Mouse (Mus musculus) cerebellum, adult 18-20 months (tissue): ENCODE results near the gene Tcte2.

ENCODE experiments used
- DNase-seq, 2 experiments: peaks; one replicate each; pipeline ENCODE4 v3.0.0; 2021

Gene Tcte2

DNA sequence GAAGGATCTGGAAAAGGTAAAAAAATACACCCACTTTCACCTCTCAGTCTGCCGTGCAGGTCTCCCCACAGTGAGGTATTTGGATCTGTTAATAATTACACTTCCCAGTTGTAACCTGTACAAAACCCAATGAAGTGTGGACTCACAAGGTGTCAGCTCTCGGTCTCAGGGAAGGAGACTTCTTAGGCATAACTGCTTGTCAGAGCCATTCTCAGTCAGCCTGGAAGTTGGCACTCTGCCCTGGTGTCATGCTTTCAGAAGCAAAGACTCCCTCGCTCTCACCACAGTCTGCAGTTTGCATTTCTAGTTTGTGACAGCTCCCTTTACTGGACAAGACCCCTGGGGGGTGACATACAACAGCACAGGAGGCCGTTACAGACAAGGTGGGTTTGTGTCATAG, 16.8 kb downstream of the Tcte2 start:
- peak; percentile 63 to 68 for DNase-seq

DNA sequence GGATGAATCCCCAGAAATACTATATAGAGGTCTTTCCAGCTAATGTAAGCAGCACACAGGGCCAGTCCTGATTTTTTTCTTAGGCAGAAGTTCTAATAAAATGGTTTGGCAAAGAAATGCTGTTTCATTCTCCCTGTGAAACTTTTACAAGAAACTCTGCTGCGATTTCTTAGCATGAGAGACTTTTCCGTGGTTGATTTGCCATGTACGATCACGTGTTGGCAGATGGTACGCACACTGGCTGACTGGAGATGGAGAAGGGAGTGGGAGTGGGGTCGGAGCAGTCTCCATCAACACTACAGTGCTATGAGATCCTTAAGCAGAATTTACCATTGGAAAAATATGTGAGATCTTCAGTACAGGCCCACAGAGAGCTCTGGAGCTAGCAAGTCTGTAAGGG, 17.4 kb downstream of the Tcte2 start:
- DNase-seq = no peak

DNA sequence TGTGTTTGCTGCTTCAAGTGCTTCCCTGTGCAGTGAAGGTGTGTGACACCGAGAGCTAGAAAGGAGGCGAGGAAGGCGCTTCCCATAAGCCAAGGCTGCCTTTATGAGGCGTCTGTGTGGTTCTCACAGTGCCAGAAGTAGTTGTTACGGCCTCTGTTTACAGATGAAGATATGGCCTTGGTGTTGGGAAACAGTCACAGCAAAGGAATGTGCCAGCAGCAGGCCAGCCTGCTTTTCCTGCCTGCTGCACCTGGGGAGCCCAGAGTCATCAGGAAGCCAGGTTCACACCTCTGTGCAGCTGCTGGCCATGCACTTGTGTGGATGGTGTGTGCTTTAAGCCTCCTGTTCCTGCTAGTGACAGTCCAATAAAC, 17.9 kb downstream of the Tcte2 start:
- no peak for DNase-seq

DNA sequence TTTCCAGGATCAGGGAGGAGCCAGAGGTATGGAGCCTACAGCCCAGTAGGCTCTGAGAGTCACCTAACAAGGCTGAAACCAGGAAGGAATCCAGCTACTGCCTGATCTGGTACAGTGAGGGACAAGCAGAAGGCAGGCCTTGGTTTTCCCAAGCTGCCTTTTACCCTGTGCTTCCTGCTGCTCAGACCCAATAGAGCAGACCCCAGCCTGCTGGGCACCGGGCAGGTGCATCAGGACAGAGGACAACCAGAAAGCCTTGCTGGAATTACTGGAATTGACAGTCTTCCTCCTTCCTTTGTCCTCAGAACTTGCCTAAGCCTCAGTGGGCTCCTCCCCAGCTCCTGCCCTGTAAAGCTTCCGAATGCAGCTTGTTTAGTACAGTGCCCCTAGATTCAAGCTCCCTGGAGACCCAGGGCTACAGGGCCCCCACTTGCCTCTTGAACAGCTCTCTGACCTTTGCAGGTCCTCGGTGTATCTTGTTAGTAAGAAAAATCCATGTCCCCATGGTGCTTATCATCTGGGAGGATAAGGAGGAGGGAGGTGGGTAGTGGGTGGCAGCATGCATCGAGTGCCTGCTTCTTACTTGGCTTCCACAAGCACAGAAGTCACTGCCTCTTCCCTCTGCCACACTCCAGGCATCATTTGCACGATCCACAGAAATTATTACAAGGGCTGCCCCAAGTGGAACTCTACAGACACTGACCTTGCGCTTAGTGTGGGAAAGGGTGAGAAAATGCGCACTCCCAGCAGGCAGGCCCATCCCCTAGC, 18.5 kb downstream of the Tcte2 start:
- DNase-seq = no peak

DNA sequence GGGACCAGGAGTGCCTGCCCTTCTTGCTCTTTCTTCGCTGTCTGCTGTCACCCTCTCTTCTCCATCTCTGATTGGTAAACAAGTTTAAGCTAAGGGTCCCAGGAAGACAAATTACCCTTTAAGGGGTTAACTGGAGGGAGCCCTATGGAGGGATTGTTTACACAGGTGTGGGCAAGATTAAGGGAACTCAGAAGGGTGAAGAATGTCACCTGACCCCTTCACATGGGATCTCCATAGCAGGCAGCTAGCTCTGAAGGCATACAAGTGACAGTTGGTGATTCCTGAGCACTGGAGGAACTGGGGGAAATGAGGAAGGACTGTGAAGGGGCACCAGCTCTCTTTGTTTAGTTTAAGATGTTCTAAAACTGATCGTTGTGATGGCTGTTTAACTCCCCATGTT, 19.3 kb downstream of the Tcte2 start:
- no peak for DNase-seq

DNA sequence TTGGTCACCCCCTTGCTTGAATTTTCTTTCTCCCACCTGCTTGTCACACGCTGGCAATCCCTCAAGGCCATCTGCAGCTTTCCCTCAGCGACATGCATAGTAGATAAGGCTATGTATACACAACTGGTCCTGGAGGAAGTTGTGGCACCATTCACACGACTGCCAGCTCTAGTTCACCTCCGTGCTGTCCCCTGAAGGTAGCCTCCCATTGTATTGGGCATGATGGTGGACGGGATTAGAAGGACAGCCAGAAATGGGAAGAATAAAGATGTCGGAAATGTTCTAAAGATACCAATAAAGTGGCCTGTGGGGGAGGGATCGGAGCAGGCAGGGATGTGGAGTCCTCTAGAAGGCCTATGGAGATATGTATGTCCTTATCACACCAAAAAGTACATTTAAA, 20.0 kb downstream of the Tcte2 start:
- DNase-seq = no peak

DNA sequence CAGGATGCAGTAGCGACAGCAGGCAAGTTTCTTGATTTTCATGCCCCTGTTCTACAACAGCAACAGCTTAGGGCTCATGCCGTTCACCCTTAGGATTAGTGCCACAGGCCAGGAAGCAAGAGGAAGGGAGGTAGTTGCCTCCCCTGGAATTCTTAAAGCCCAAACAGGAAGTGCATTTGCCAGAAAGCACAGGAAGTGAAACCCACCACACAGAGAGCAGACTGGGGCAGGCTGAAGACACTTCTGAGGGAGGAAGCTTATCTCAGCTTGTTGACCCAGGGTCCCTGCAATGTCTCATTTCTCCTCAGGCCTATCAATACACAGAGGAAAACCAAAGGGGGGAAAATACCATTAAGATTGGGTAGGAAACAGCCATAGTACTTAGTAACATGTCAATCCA, 20.8 kb downstream of the Tcte2 start:
- no peak for DNase-seq

DNA sequence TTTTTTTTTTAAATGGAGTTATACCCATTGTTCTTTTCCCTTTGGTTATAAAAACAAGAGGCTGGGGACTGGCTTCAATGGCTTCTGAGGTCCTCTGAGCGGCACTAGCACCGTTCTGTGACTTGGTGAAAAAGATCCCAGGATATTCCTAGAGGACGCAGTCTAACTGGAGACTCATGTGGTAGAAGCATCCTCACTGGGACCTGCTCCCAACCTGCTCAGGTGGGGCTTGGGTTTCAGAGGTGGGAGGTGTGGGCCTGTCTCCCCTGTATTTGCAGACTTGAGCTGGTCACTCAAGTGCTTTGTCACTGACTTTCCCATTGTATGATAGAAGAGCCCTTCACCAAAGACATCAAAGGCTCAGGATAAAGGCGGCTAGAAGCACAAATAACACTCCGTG, 21.6 kb downstream of the Tcte2 start:
- DNase-seq = no peak

DNA sequence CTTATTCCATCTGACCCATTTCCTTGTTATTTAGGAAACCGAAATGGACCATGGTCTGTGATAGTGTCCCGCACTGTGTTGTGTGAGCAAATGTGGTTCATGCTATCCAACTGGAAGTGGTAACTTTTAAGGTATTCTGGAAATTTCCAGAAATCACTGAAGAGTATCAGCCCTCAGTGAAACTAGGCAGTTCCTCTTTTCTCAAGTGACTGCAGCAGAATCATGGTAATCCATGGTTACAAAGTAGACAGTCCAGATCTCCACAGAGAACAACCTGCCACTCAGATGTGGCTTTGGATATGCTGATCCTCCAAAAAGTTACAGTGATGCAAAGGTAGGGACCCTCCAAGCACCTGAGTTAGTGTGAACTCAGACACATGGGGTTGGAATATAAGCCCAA, 22.7 kb downstream of the Tcte2 start:
- DNase-seq = no peak

DNA sequence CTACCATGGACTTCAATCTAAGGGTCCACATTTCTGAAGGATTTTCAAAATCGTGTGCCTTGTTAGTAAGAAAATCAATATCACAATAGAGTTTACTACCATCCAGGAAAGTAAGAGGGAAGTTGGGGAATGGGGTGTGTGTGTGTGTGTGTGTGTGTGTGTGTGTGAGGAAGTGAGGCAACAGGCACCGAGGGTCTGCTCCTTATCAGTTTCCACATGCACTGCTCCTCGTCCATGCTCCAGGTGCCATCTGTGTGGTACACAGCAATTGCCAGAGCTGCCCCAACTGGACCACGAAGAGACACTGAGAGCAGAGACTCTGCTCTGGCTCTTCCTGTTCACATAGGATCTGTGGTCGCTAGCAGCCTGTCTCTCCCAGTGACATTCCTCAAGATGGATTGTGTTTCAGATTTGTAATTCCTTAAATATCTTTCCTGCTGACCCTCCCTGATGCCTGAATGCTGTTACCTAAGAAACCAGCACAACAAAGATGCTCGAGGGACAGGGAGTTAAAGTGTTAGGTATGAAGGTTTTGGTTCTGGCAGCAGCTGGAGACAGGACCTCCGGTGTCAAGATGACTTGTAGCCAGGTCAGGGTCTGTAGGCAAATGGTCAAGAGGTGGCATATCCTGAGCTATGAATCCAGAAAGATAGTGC, 23.4 kb downstream of the Tcte2 start:
- no peak for DNase-seq

DNA sequence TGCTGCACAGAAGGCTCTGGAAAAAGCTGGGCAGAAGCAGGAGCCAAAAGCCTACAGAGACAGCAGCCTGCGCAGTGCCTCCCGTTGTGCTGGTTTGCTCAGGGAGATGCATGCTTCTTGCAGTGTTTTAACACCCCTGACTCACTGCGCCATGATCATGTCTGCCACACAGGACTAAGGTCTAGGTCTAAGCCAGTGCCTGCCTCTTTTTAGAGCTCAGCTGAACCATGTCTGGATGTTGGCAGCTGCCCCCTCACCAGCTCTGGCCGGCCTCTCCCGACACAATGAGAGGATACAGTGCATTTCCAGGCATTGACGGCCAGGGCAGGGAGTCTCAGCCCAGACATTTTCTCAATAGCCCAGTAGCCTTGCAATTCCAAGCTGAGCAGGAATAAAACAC, 24.3 kb downstream of the Tcte2 start:
- DNase-seq = peak; percentile 24 to 28

DNA sequence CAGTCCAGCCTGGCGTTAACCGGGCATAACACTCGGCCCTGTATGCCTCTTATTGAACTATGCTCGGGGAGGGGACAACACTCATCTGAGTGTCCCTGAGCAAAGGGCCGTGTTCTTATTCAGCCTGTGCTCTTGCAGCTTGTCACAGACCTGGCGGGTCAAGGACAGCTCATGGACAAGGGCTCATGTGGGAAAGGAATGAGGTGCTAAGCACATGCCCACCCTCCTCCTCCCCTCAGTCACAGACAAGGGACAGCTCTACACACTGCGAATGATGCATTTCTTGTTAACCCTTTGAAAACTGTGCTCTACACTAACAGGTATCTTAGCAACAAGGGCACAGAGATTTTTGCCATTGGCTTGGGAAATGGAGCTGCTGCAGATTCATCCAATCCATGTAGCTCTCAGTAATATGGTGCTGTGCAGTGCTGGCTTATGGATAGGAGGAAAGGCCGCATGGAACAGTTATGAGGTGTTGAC, 25.8 kb downstream of the Tcte2 start:
- DNase-seq = no peak

DNA sequence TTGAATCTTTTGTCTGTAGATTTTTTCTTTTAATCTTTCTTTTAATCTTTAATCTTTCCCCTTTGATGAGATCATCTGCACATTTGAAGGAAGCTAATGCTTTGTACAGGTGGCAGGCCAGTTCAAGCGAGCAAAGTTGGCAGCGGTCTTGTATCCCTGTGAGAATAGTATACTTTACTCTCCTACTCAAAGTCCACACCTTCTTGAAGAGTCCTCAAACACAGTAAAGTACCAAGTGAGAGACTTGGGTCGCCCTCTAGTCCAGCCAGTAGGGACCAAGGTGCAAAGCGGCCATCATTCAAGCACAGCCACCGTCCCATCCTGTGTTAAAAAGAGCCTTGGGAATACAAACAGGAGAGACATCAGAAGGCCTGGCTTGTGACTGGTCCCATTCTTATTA, 26.6 kb downstream of the Tcte2 start:
- DNase-seq = no peak

DNA sequence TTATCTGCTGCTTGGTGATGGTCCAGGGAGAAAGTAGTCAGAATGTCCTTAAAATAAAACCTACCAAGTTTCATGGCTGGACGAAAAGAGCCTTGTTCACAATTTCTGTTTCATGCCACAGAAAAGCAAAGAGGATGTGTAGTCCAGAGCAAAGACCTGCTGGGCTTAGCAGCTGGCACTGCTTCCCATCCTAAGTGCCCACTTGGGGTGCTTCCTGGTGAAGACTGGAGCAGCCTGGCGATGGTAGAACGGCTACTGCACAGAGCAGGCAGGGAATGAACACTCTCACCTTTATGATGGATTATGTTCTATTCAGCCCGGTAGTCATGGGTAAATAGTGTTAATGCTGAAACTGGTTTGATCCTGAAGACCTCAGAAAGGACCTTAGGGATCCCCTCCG, 27.7 kb downstream of the Tcte2 start:
- no peak for DNase-seq

DNA sequence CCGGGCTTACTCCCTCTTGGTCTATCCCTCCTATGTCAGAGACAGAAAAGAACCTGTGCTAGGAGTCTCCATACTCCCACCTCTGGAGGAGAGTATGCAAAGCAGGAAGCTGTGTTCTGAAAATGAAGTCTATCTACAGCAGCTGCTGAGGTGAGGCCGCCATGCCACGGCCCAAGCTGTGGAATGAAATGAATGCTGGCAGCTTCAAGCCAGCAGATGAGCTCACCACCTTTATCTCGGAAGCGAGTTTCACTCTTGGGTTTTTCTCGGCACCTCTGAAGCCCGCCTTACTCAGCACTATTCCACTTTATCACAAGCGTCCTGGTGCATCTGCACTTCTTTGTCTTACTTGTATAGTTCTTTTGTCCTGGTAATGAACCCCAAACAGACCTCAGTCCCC, 28.9 kb downstream of the Tcte2 start:
- no peak for DNase-seq

DNA sequence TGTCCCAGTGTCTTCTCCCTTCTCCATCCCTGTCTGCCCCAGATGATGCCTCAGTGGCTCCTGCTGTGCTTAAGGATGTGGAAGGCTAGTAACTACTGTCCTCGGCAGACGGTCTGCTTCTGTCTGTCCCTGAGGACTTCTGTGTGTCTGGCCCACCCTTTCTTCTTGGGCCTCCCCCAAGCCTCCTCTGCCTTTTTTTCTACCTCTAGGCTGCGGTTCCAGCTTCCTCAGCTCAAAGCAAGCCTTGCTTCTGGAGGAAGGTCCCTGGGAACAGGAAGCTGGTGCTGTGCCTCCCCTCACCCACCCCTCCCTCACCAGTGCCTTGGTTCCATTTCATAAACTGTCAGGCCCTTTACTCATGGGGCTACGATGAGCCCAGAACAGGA, 29.9 kb downstream of the Tcte2 start:
- DNase-seq = no peak

DNA sequence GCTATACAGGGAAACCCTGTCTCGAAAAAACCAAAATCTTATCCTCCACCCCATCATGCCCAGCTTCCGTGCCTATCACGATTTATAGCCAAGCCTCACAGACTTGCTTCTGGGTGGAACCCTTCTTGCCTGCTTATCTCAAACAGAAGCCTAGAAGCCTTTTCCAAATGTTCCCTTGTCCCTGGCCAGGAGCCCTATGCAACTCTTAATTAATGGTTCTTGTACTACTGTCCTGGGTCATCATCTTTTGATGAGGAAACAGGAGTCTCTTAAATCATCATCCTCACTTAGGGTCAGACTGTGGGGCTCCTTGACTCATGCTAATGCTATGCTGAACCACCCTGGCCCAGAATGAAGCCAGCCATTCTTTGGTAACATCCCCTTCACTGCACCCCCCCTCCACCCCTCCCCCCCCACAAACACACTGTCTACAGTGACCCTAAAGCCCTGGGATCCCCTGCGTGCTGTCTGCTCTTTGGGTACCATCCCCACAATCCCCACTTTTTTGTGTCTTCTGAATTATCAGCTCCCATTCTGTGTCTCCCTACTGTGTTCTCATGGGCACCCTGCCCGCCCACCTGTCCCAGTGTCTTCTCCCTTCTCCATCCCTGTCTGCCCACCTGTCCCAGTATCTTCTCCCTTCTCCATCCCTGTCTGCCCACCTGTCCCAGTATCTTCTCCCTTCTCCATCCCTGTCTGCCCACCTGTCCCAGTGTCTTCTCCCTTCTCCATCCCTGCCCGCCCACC, 30.5 kb downstream of the Tcte2 start:
- no peak for DNase-seq

DNA sequence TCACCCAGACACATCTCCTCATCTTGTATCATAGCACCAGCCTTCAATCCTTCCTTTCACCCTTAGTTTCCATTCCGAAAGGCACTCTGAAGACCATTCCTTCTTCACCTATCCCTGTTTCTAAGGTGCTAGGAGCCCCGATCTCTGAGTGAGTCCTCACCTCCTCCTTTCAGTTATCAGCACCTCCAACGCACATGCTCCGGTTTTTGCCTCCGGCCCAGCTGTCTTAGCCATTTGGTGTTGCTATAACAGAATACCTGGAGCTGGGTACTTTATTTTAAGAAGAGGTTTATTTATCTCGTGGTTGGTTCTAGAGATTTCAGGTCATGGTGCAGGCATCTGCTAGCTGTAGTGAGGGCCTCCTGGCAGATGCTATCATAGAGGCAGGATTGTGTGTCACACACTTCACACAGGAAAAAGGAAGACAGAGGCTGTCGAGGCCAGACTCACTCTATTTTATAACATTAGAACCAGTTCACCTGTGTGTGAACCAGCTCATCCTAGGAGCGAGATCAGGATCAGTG, 34.7 kb downstream of the Tcte2 start:
- no peak for DNase-seq

DNA sequence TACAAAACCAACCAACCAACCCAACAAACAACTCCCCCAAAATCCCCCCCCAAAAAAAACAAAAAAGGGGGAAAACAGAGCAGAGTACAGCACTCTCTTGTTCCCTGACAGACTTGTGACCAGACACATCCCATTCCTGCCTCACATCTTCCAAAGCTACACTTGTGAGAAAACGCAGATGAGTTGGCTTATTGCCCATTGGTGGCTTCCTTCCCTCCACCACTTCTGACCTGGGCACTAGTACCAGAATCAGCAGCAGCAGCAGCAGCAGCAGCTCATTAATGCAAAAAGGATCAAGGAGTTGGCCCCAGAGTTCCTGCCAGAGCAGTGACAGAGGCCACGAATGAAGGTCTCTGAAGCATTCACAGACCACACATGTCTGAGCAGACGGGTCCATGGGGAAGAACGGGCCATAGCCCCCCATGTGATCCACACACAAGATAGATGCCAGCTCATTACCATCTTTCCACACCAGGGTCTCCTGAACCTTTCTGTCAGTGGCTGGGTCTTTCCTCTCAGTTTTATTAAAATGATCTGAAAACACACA, 36.5 kb downstream of the Tcte2 start:
- no peak for DNase-seq

DNA sequence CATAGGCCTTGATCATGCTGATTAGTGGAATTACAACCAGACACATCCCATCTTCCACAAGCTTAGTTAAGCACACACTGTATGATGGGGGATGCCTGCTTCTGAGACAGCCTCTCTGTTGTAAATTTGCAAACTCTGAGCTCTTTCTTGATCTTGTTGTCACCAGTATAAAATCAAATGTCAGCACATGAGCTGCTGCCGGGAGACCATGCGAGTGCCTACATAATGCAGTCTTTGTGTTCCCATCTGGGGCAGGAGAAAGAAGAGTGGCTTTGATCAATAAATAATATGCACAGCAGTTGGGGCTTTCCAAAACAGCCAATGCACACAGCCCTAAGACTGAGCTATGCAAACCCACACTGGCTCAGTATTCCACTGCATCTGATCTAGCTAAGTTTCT, 39.2 kb downstream of the Tcte2 start:
- DNase-seq = no peak

DNA sequence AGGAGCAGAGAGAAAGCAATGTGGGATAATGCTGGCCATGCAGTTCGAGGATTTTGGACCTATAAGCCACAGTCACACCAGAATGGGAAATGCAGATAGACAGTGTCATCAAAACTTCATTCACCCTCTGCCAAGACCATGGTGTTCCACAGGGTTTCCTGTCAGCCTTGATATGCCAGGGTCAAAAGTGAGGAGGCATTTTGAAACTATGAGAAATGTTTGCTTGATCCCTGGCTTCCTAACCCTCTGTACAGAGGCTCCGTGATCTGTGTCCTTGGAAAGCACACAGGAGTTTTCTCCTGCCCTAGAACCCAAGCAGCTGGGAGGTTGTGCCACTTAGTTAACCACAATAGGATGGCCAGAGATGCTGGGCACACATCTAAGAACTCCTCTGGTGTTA, 40.3 kb downstream of the Tcte2 start:
- DNase-seq = no peak

DNA sequence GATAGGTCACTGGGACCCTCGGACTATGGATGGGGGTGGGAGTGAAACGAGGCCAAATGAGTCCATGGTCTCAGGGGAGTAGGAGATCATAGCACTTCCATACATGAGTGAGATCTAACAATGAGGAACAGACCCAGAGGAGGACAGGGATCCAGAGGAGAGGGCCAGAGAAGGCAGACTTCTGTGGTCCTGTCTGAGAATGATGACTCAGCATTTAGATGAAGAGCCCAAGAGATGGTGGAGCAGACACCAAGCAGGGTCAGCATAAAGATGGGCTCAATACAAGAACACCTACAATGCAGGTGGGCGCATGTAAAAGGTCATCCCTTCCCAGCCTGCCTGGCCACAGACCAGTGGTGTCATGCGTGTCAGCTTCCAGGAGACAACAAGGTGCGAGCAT, 41.4 kb downstream of the Tcte2 start:
- DNase-seq = no peak

DNA sequence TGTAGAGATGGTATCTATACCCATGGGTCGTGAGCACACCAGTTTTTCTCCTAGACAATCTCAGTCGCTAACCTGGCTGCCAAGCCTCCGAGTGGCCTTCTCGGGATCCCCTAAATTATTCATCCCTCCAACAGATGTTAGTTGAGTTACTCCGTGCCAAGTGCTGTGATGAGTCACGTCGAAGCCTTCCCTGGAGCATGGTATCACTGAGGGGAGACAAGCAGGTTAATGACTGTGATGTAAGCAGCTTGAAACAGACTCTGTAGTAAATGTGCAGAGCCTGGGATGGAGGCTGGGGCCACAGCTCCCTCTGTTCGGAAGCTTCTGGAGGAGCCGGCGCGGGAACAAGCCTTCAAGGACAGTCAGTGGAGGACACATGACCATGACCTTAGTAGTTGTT, 44.2 kb downstream of the Tcte2 start:
- no peak for DNase-seq

DNA sequence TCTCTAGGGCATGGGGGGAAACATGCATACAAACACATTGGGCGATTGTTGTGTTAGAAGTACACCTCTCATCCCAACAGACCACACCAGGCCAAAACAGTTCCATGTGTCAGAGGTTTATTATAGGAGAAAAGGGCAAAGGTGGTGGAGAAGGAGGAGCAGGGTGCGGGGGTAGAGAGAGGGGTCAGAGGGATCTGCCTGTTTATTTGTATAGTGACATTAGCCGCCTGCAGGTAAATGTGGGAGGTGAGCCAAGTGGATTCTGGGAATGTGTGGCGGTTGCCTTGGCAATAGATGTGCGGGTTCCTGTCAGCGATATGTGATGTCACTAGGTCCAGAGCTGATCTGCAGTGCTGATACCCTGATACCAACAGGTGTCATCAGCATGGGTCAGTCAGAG, 45.3 kb downstream of the Tcte2 start:
- no peak for DNase-seq
